Mouse (Mus musculus) liver (tissue): Measurements from ENCODE around the gene Pla2g4a.

Experiments used
- DNase-seq: peaks from one replicate; pipeline ENCODE4 v3.0.0-alpha.2; 2020; ENCODE audit warnings: mixed read lengths

Pla2g4a gene

DNA sequence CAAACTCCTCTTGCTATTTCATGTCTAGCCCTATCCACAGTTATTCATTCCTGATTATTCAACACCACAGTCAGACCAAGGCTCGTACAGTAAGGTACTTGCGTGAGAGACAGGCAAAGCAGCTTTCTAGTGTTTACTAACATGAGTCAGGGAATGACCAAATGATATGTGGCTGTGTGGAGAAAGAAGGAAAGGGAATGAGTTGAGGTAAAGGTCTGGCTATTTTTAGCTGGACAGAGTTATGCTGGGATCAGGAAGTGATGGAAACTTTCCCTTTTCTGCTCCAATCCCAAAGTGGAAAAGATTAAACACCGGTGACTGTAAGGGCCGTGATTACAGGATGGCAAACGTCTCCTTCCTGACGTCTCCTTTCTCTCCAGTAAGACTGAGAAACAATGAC lies 114.4 kb downstream of the Pla2g4a start:
- no peak for DNase-seq

- DNase-seq, result no peak
Measured at GRCm38 (mm10) chr1:149841845-149842244, 119.2 kb downstream of the Pla2g4a start.

DNA sequence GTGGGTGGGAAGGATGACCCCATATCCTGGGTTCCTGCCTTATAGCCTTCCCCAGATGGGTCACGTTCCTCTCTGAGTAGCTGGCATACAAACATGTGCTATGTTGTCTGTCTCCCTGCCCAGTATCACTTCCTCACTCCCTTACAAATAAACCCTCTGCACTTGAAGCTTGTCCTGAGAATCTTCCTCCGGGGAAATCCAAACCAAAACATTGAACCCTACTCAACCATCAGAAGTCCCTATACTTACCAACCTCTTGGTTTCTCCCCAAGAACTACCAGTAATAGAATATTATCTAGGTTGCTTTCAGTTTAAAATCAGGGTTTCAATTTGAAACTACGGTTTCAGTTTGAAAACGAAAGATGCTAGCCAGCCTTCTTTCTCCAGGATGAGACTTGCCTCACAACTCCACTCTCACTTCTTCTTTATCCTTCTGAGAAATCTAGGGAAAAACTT lies 120.1 kb downstream of the Pla2g4a start:
- no peak for DNase-seq

GRCm38 (mm10) chr1:149840312-149840930 lies 120.7 kb downstream of the Pla2g4a start:
- DNase-seq, result no peak

DNA sequence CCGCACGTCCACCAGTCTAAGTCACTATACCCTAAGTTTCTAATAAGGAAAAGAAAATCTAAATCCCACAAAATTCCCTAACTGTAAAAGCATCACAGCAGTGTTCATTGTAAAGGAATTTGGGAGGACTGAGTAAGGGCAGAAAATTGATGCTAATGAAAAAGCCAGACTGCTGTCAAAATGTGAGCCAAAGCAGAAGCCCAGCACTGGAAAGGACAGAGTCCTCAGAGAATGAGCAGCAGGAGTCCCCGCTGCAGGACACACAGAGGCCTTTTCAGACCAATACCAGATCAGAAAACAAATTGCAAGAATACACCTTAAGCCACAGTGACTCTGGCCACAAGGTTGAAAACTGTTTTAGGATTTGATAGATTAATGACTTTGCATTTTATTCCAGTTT lies 124.6 kb downstream of the Pla2g4a start:
- DNase-seq, result no peak

DNA sequence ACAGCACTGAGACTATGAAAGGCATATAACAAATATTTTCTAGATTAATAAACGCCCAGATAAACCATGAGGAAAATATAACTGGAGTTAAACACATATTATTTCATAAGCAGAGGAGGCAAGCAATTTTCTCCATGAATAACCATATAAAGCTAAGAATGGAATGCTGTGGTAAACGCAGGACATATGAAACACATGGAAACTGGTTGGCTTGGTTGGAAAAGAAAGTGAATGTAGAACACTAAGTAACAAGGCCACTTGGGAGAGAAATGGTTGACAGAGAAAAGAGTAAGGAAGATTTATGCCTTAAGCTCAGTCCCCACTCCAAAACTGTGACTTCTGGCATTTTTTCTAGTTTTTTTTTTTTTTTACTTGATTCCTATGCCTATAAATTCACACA lies 127.2 kb downstream of the Pla2g4a start:
- DNase-seq, result no peak

DNA sequence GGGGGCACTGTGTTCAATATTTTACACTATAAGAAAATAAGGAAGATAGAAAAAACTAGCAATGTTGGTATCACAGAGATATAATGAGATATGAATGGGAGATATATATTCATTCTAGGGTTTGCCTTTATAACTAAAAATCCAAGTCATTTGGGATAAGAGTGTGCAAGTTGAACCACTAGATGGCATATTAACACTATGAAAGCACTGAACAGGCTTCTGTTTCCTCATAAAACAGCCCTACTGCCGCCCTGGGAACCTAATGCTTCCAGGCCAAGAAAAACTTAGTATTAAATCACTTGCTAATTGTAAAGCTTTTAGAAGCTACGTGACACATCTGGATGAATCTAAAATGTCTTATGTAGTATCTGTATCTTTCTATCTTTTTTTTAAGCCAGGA lies 128.1 kb downstream of the Pla2g4a start:
- no peak for DNase-seq

GRCm38 (mm10) chr1:149832514-149832913 lies 128.6 kb downstream of the Pla2g4a start:
- no peak for DNase-seq

GRCm38 (mm10) chr1:149831100-149831499 lies 130.0 kb downstream of the Pla2g4a start:
- DNase-seq, result no peak

- DNase-seq, result no peak
Measured at GRCm38 (mm10) chr1:149813616-149814345, 147.3 kb downstream of the Pla2g4a start.

DNA sequence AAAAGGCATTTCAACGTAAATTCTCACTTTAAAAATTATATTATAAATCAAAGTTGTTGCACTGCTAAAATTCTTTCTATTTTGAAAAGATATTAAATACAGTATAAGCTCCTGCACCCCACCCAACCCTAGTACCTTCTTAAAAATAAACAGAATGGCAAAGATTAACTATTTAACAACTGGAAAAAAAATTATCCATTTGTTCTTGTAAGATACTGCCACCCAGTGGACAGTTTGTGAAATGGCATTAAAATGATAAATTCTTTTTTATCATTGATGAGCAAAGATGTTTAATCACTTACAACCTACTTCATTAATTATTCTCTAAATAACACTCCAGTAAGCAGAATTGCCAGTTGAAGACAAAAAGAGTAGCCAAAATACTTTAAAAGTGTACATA lies 151.6 kb downstream of the Pla2g4a start:
- DNase-seq, result no peak
